Mouse (Mus musculus) induced T-regulatory cell, adult 2 months (primary cell): Measurements from ENCODE around the gene Rapgef6.
A peak's percentile ranks its signal among the peaks of the same experiment; 100 is the strongest.

ENCODE experiments used
- DNase-seq: peaks from one replicate; pipeline ENCODE4 v3.0.0-alpha.2; 2012; ENCODE audit warnings: low read depth

The Rapgef6 gene

DNA sequence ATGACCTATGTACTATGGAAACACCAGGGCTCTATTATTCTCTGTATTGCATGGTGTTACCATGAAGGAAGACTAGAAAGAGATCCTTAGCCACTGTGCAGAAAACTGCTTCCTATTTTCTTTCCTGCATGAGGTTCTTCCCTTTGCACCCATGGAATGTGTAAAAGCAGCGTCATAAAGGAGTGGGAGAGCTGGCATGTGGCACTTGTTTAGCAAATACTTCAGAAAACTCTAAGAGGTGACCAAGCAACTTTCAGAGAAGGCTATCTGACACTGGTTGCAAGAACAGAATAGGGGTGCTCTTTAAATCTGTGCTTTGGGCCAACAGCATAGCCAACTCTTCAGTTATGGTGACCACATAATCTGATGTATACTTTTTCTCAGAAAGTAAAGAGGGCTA lies 212.5 kb downstream of the Rapgef6 start:
- DNase-seq, result no peak

DNA sequence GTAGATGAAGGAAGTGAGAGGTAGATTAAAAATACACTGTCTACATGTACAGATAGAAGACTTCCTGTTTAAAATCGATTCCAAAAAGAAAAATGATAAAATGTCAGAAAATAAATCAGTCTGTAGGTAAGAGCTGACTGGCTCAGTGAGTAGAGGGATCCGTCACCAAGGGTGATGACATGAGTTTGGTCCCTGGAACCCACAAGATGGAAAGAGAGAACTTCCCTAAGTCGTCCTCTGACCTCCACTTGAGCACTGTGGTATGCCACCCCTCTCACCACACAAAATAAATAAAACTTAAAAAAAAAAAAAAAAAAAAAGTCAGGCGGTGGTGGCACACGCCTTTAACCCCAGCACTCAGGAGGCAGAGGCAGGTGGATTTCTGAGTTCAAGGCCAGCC lies 214.3 kb downstream of the Rapgef6 start:
- no peak for DNase-seq

GRCm38 (mm10) chr11:54739012-54739750 lies 216.5 kb downstream of the Rapgef6 start:
- no peak for DNase-seq

DNA sequence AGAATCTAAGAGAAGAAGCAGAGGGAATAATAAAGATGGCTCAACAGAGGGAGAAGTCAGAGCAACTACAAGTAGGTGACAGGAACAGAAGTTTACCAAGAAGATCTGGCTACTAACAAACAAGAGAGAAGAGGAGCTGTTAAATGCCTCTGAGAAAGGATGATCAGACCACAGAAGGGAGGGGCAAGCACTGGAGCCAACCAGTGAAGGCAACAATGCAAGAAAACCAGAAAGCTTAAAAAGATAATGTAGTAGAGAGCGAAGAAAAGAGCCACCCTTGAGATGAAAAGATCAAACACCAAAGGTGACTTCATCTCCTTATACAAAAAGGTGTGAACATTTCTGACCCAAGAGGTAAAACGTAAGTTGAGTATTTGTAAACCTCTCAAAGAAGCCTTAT lies 218.7 kb downstream of the Rapgef6 start:
- DNase-seq, result peak; percentile 61

- DNase-seq, result no peak
Measured at GRCm38 (mm10) chr11:54744231-54744630, 221.6 kb downstream of the Rapgef6 start.
